Mouse (Mus musculus) urinary bladder, adult 18-20 months (tissue): ENCODE measurements at regions not wholly inside any gene's neighbourhood (a gene's known extent, or its start where the extent isn't known, plus 50 kb on each side); places are given as distances from the start of the nearest gene placed in this dataset.

Experiments used
- DNase-seq, 2 experiments: peaks; one replicate each; pipeline ENCODE4 v3.0.0; 2022; ENCODE audit warnings: low spot score in 2 of 2, mixed read lengths in 2 of 2

GRCm38 (mm10) chr5:75248279-75248678 lies 96.2 kb downstream of the Pdgfra start:
- DNase-seq: no peak

GRCm38 (mm10) chr5:75249671-75250070 lies 97.6 kb downstream of the Pdgfra start:
- no peak for DNase-seq

GRCm38 (mm10) chr5:75253349-75253748 lies 101.3 kb downstream of the Pdgfra start:
- no peak for DNase-seq

- no peak for DNase-seq
These were observed 101.7 kb downstream of the Pdgfra start for GRCm38 (mm10) chr5:75253830-75254229.

GRCm38 (mm10) chr5:75256186-75256585 lies 104.1 kb downstream of the Pdgfra start:
- no peak for DNase-seq

GRCm38 (mm10) chr5:75257067-75257466 lies 105.0 kb downstream of the Pdgfra start:
- no peak for DNase-seq

GRCm38 (mm10) chr5:75260247-75260646 lies 108.2 kb downstream of the Pdgfra start:
- DNase-seq: no peak

- no peak for DNase-seq
These were observed 114.1 kb downstream of the Pdgfra start for GRCm38 (mm10) chr5:75266111-75266676.

- DNase-seq: no peak
These were observed 114.8 kb downstream of the Pdgfra start for GRCm38 (mm10) chr5:75266871-75267270.

GRCm38 (mm10) chr5:75267766-75268165 lies 115.7 kb downstream of the Pdgfra start:
- DNase-seq: no peak

- no peak for DNase-seq
These were observed 125.9 kb downstream of the Pdgfra start for GRCm38 (mm10) chr5:75278041-75278440.

GRCm38 (mm10) chr5:75279561-75280171 lies 127.6 kb downstream of the Pdgfra start:
- DNase-seq: no peak

GRCm38 (mm10) chr5:75280698-75281097 lies 128.6 kb downstream of the Pdgfra start:
- no peak for DNase-seq

- no peak for DNase-seq
These were observed 129.4 kb downstream of the Pdgfra start for GRCm38 (mm10) chr5:75281510-75281909.

- DNase-seq: no peak
These were observed 130.5 kb downstream of the Pdgfra start for GRCm38 (mm10) chr5:75282617-75283016.

- no peak for DNase-seq
These were observed 131.7 kb downstream of the Pdgfra start for GRCm38 (mm10) chr5:75283841-75284240.

GRCm38 (mm10) chr5:75285950-75286349 lies 133.9 kb downstream of the Pdgfra start:
- DNase-seq: no peak

- no peak for DNase-seq
These were observed 143.6 kb downstream of the Pdgfra start for GRCm38 (mm10) chr5:75295676-75296075.

GRCm38 (mm10) chr5:75312897-75313296 lies 160.8 kb downstream of the Pdgfra start:
- DNase-seq: no peak

- no peak for DNase-seq
These were observed 163.9 kb downstream of the Pdgfra start for GRCm38 (mm10) chr5:75315956-75316355.

GRCm38 (mm10) chr5:75320536-75320935 lies 168.4 kb downstream of the Pdgfra start:
- no peak for DNase-seq

- DNase-seq: no peak
These were observed 182.0 kb downstream of the Pdgfra start for GRCm38 (mm10) chr5:75334050-75334449.

- no peak for DNase-seq
These were observed 184.4 kb downstream of the Pdgfra start for GRCm38 (mm10) chr5:75336454-75336853.

GRCm38 (mm10) chr5:75338439-75338838 lies 186.3 kb downstream of the Pdgfra start:
- no peak for DNase-seq
